Mouse (Mus musculus) lung, adult 2 months (tissue): ENCODE data around the gene Pde10a.

Source experiments
- CTCF ChIP-seq: fragments of 200-500 bp; IDR thresholded peaks from 2 replicates; pipeline ENCODE4 v1.5.1; 2011; ENCODE audit warnings: mild to moderate bottlenecking, low read length, control low read depth; ENCODE audit not compliant: insufficient read depth
- POLR2A ChIP-seq: fragments of 200-500 bp; IDR thresholded peaks from 2 replicates; pipeline ENCODE4 v1.6.1; 2011; ENCODE audit warnings: low read depth, mild to moderate bottlenecking, control low read depth, low read length, borderline replicate concordance; ENCODE audit errors: extremely low read depth

- no peak for TF ChIP-seq POLR2A
- no peak for TF ChIP-seq CTCF
These were observed 81.5 kb downstream of the Pde10a start for GRCm38 (mm10) chr17:8606695-8607094.
